Mouse (Mus musculus): ENCODE results near the gene Acvr2b.

DNA sequence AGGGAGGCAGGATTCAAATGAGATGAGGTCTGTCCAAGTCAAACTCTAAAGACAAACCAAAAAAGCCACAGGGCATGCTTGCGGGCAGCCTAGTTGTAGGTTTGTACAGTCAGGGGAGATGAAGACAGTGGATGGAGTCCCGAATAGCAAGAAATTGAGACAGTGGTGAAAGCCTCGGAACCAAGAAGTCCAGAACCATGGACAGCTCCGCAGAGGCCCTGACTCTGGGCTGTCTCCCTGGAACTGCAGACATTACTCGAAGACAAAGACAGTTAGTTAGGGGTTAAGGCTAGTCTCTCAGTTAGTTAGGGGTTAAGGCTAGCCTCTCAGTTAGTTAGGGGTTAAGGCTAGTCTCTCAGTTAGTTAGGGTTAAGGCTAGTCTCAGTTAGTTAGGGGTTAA is 13.0 kb upstream of the Acvr2b start:
- TF ChIP-seq CTCF (IDR thresholded peaks at IDR 0.05; ENCODE audit: low read depth) (no peak), EP300 (IDR thresholded peaks at IDR 0.05; ENCODE audit: low read depth) (no peak)

Data from heart, postnatal 0 days (tissue).